9 mouse cellular contexts compared by ENCODE assay signal in the genomic region with DNA sequence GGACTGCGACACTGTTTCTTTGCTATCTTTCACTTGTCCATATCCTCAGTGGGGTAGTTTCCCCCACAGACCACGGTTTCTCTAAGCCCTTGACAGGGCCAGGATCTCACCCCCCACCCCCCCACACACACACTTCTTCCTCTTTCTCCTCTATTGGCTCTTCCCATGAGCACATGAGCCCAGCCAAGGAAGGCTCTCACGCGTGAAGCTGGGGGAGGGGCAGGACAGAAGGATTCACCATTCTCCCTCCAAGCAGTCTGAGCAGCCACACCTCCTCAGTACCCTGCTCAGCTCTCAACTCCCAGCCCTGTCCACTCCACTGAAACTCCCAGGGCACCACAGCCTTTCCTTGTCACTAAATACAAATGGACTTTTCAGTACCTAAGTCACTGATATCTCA. TPM values are rescaled to one million over a fixed set of nuclear protein-coding genes. Genes with fewer than 3 reads are reported as not detected.
DNase-seq lines count a peak whose midpoint lies in the region; ATAC-seq and TF ChIP-seq lines count a peak whose summit lies in the region.
"Had no signal": no experiment of that assay in that cellular context is flagged by ENCODE, and none has a peak within 500 bp of the region (broad histone marks: within the 10 kb centered on the region; RNA-seq: fewer than 3 reads in every experiment).

No protein-coding gene starts in this region.

- peak overlapping the region; percentile 56; the same call in 1 of the 2 replicates for H3K4me3 ChIP-seq in gastrocnemius, adult 2 months
- H3K4me3 ChIP-seq in CH12.LX (replicated peaks in 1 of 3; ENCODE audit: low read depth in 2 of 3, low read length in 2 of 3, poor library complexity in 1 of 3) = no peak overlapping the region
- no peak overlapping the region for H3K4me3 ChIP-seq in hindbrain, embryonic 11.5 days (ENCODE audit: low read depth, low read length)
- no peak overlapping the region for H3K4me3 ChIP-seq in liver, postnatal 0 days (ENCODE audit: low read depth, low read length)
- H3K4me3 ChIP-seq: heart, embryonic 13.5 days had no signal

- dilution Hi-C loops in CH12.LX (cut with MboI; ENCODE audit: extremely low pct_ligation_motif_present, extremely low pct_unique_long_range_greater_than_20kb, low sequenced_read_pairs) = no loop called here

- TF ChIP-seq POLR2A in CH12.LX (IDR thresholded peaks at IDR 0.05; ENCODE audit: low read depth, low read length) = no peak

- H3K9me3 ChIP-seq in CH12.LX (replicated peaks; ENCODE audit: low read length) = no peaks in the 10 kb centered on the region
- H3K9me3 ChIP-seq in hindbrain, embryonic 11.5 days (ENCODE audit: control insufficient read depth, low read length) = no peaks in the 10 kb centered on the region
- no peaks in the 10 kb centered on the region for H3K9me3 ChIP-seq in liver, postnatal 0 days (ENCODE audit: low read length)
- H3K9me3 ChIP-seq: heart, embryonic 13.5 days had no signal

- no peak for TF ChIP-seq CTCF in gastrocnemius, adult 2 months (IDR thresholded peaks at IDR 0.05)
- TF ChIP-seq CTCF in CH12.LX (conservative IDR thresholded peaks at IDR 0.05 in 1 of 2, IDR thresholded peaks at IDR 0.05 in 1 of 2; ENCODE audit: low read depth in 2 of 2, low read length in 2 of 2) = no peak
- TF ChIP-seq CTCF in liver, postnatal 0 days (IDR thresholded peaks at IDR 0.05; ENCODE audit: low read depth) = no peak

- TF ChIP-seq RAD21 in CH12.LX (IDR thresholded peaks at IDR 0.05; ENCODE audit: low read depth, low read length) = no peak

- H3K4me2 ChIP-seq in CH12.LX (ENCODE audit: insufficient read depth, low read depth, poor library complexity, severe bottlenecking) = peak overlapping the region; percentile 41
- no peak overlapping the region for H3K4me2 ChIP-seq in hindbrain, embryonic 11.5 days (replicated peaks; ENCODE audit: low read depth, low read length)
- H3K4me2 ChIP-seq in liver, postnatal 0 days (ENCODE audit: low read depth, low read length) = peak overlapping the region; percentile 42
- H3K4me2 ChIP-seq: heart, embryonic 13.5 days had no signal

- no peaks in the 10 kb centered on the region for H3K27me3 ChIP-seq in CH12.LX (replicated peaks)
- H3K27me3 ChIP-seq in hindbrain, embryonic 11.5 days (ENCODE audit: control insufficient read depth, insufficient read depth, low read length) = no peaks in the 10 kb centered on the region
- no peaks in the 10 kb centered on the region for H3K27me3 ChIP-seq in liver, postnatal 0 days (ENCODE audit: insufficient read depth, low read length)
- H3K27me3 ChIP-seq: heart, embryonic 13.5 days had no signal

- H3K79me2 ChIP-seq in CH12.LX (replicated peaks; ENCODE audit: control insufficient read depth, extremely low read depth, insufficient read depth, poor library complexity, severe bottlenecking) = 0 out of 2 replicates have a peak, but pooled peaks cover 2% of the 10 kb centered on the region

- no peak overlapping the region for H3K9ac ChIP-seq in CH12.LX (ENCODE audit: insufficient read depth, low read depth)
- H3K9ac ChIP-seq in hindbrain, embryonic 11.5 days (ENCODE audit: low read depth, low read length) = no peak overlapping the region
- H3K9ac ChIP-seq in liver, postnatal 0 days (replicated peaks) = 0 out of 2 replicates have a peak overlapping the region, but pooled peaks have one; percentile 11
- H3K9ac ChIP-seq: heart, embryonic 13.5 days had no signal

- H3K27ac ChIP-seq in gastrocnemius, adult 2 months = peak overlapping the region; percentile 84
- no peak overlapping the region for H3K27ac ChIP-seq in CH12.LX (ENCODE audit: insufficient read depth, low read depth)
- H3K27ac ChIP-seq in hindbrain, embryonic 11.5 days (ENCODE audit: low read depth, low read length) = no peak overlapping the region
- peak overlapping the region; percentile 62 for H3K27ac ChIP-seq in liver, postnatal 0 days (ENCODE audit: low read depth)

- peak; percentile 65; the same call in 1 of the 2 replicates for ATAC-seq in hindbrain, embryonic 11.5 days (ENCODE audit: low FRiP score)
- peak; percentile 47; the same call in 1 of the 2 replicates for ATAC-seq in liver, postnatal 0 days

- in situ Hi-C loops in CH12.LX (cut with MboI; ENCODE audit: low pct_ligation_motif_present, low pct_unique_long_range_greater_than_20kb, low sequenced_read_pairs) = loop anchor here (5.0 kb wide), 1 partner anchor 36 kb away; no protein-coding TSS in a partner anchor

- WGBS in hindbrain, embryonic 11.5 days = 23% methylated on average over 4 of the region's 4 CpGs
- 26% methylated on average over 4 of the region's 4 CpGs for WGBS in liver, postnatal 0 days (ENCODE audit: insufficient replicate concordance)

- DNase-seq in gastrocnemius, adult 2 months = peak; percentile 36
- DNase-seq in gastrocnemius, adult 8-10 months (ENCODE audit: low spot score in 2 of 2) = no peak
- peak; percentile 76 for DNase-seq in CH12.LX (ENCODE audit: extremely low read depth)
- peak; percentile 45 for DNase-seq in hindbrain, embryonic 11.5 days (ENCODE audit: low spot score)
- DNase-seq in liver, postnatal 0 days = peak; percentile 67
- no peak for DNase-seq in layer of hippocampus, adult 18-20 months (ENCODE audit: low spot score in 2 of 2)
- no peak for DNase-seq in adrenal gland, adult 8-10 months
- no peak for DNase-seq in layer of hippocampus, postnatal 10 days (ENCODE audit: low spot score in 2 of 2)

- H3K36me3 ChIP-seq in CH12.LX (replicated peaks in 1 of 2; ENCODE audit: control insufficient read depth in 1 of 2, insufficient read depth in 1 of 2, low read length in 1 of 2) = no peaks in the 10 kb centered on the region
- H3K36me3 ChIP-seq in hindbrain, embryonic 11.5 days (ENCODE audit: control insufficient read depth, insufficient read depth, low read length) = no peaks in the 10 kb centered on the region
- H3K36me3 ChIP-seq in liver, postnatal 0 days (replicated peaks; ENCODE audit: insufficient read depth, low read length) = no peaks in the 10 kb centered on the region
- H3K36me3 ChIP-seq: heart, embryonic 13.5 days had no signal

- intact Hi-C loops in gastrocnemius, adult 2 months (cut with DNase I) = no loop called here

- TF ChIP-seq EP300 in CH12.LX (IDR thresholded peaks at IDR 0.05; ENCODE audit: low read length) = no peak
- no peak for TF ChIP-seq EP300 in liver, postnatal 0 days (IDR thresholded peaks at IDR 0.05; ENCODE audit: low read depth)

- H3K4me1 ChIP-seq in CH12.LX (ENCODE audit: control insufficient read depth in 1 of 2, insufficient read depth in 2 of 2) = peaks cover 24 to 53% of the 10 kb centered on the region in 2 experiments
- no peaks in the 10 kb centered on the region for H3K4me1 ChIP-seq in hindbrain, embryonic 11.5 days (replicated peaks; ENCODE audit: control insufficient read depth, insufficient read depth, low read length)
- H3K4me1 ChIP-seq in liver, postnatal 0 days (ENCODE audit: insufficient read depth) = peaks cover 47% of the 10 kb centered on the region

TF ChIP-seq in CH12.LX, 34 proteins besides CTCF, POLR2A, EP300 and RAD21:
- peak; percentile 88 for TF ChIP-seq BHLHE40 (IDR thresholded peaks at IDR 0.05; ENCODE audit: low read depth, low read length)
- TF ChIP-seq ZC3H11A (IDR thresholded peaks at IDR 0.05; ENCODE audit: low read depth, low read length) = no peak
- TF ChIP-seq ELF1 (IDR thresholded peaks at IDR 0.05; ENCODE audit: low read depth, low read length) = 0 out of 2 replicates have a peak, but pooled peaks have one; percentile 9
- peak; percentile 31; the same call in 1 of the 2 replicates for TF ChIP-seq CHD2 (IDR thresholded peaks at IDR 0.05; ENCODE audit: low read length)
- TF ChIP-seq ETS1 (conservative IDR thresholded peaks at IDR 0.05; ENCODE audit: low read depth, low read length) = peak; percentile 21; the same call in 1 of the 2 replicates

RNA-seq across cellular contexts. Expression of gene Crtc3, which starts 47.2 kb away (rescaled TPM):
- total RNA-seq in gastrocnemius, adult 2 months (2021) = 10 to 100 TPM; 12.0 to 13.1 TPM
- 10 to 100 TPM in 3 of 4 experiments, 1 to 10 TPM in 1; 8.9 to 11.6 (median 11.4) TPM for total RNA-seq in gastrocnemius, adult 8-10 months (2022)
- total RNA-seq in CH12.LX (2012; rRNA removed) (3.9 and 4.4 TPM in 2 replicates), CH12.LX (2014; rRNA removed) (1.2 and 1.3 TPM in 2 replicates)
- 5.8 and 9.1 TPM in 2 replicates for polyA plus RNA-seq in CH12.LX (2012; ENCODE audit: insufficient read length, low read depth)
- polyA plus RNA-seq in hindbrain, embryonic 11.5 days (2014; fragmentation: Nextera tagmentation; extraction: Ambion mirVana) = 9.9 and 11.1 TPM in 2 replicates
- 4.1 and 5.4 TPM in 2 replicates for polyA plus RNA-seq in liver, postnatal 0 days (2015; fragmentation: Nextera tagmentation; extraction: Ambion mirVana)
- 10 to 100 TPM; 20.2 to 20.8 TPM for total RNA-seq in layer of hippocampus, adult 18-20 months (2021)
- total RNA-seq in adrenal gland, adult 8-10 months (2022) = 10 to 100 TPM; 27.2 to 44.9 (median 35.5) TPM
- total RNA-seq in layer of hippocampus, postnatal 10 days (2021) = 10 to 100 TPM; 21.4 to 25.9 TPM

Comparison
In these comparisons a context has a peak if more than half of its experiments do, and no peak if none do; other contexts are left out.
1. DNase-seq: peak in gastrocnemius, adult 2 months (single experiment), CH12.LX (single experiment), hindbrain, embryonic 11.5 days (single experiment) and liver, postnatal 0 days (single experiment); none in gastrocnemius, adult 8-10 months (0 of 2), layer of hippocampus, adult 18-20 months (0 of 2), adrenal gland, adult 8-10 months (single experiment) and layer of hippocampus, postnatal 10 days (0 of 2).
2. H3K27ac ChIP-seq: peak in gastrocnemius, adult 2 months (single experiment) and liver, postnatal 0 days (single experiment); none in CH12.LX (single experiment) and hindbrain, embryonic 11.5 days (single experiment).